Mouse (Mus musculus): Measurements from ENCODE around the gene Hemk1. TPM values are rescaled to one million over a fixed set of nuclear protein-coding genes. Genes with fewer than 3 reads are reported as not detected.

Gene Hemk1
- polyA plus RNA-seq, 1 experiment: 17.7 TPM

DNA sequence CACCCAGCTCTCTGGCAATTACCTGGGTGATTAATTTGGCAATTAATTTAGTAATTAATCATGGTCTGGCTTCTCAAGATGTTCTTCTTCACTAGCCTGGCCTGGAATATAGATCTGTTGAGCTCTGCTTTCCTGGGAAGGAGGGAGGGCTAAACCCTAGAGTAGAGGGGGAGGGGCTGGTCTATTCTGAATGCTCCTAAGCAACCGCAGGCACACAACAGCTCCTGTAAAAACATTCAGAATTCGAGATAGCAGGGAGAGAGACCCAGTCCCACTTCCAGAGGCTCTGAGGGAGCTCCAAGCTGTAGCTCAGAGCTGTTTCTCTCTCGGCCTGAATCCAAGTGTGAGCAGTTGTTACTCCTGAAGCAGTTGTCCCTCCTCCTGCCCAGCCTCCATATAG is 22.8 kb upstream of the Hemk1 start:
- Histone ChIP-seq H3K79me2 (ENCODE audit: control insufficient read depth, insufficient read depth) (no peaks in the 10 kb centered on the region), H3ac (ENCODE audit: control insufficient read depth, insufficient read length) (no peak overlapping the region), H3K36me3 (ENCODE audit: control insufficient read depth, insufficient read depth) (no peaks in the 10 kb centered on the region), H3K4me2 (ENCODE audit: low read depth) (no peak overlapping the region), H3K4me3 (no peak overlapping the region), H3K27me3 (ENCODE audit: control insufficient read depth, insufficient read depth, insufficient read length) (peaks cover 29% of the 10 kb centered on the region)
- no peak for TF ChIP-seq MYOG (IDR thresholded peaks at IDR 0.05; ENCODE audit: control insufficient read depth in 1 of 3, insufficient read depth in 1 of 3, insufficient read length in 2 of 3, low read depth in 2 of 3)
- no peak for TF ChIP-seq MYOD1 (IDR thresholded peaks at IDR 0.05; ENCODE audit: control insufficient read depth in 1 of 3, insufficient read length in 2 of 3, low read depth in 2 of 3)
- TF ChIP-seq USF1 (IDR thresholded peaks at IDR 0.05; ENCODE audit: low read depth): no peak
- no peak for TF ChIP-seq MAX (IDR thresholded peaks at IDR 0.05; ENCODE audit: low read depth)
- TF ChIP-seq SRF (IDR thresholded peaks at IDR 0.05; ENCODE audit: control insufficient read depth, insufficient read length, low read depth): no peak
- TF ChIP-seq CEBPB (IDR thresholded peaks at IDR 0.05; ENCODE audit: insufficient read depth, poor library complexity, severe bottlenecking): no peak
- no peak for TF ChIP-seq REST (IDR thresholded peaks at IDR 0.05; ENCODE audit: insufficient read depth, insufficient read length)

DNA sequence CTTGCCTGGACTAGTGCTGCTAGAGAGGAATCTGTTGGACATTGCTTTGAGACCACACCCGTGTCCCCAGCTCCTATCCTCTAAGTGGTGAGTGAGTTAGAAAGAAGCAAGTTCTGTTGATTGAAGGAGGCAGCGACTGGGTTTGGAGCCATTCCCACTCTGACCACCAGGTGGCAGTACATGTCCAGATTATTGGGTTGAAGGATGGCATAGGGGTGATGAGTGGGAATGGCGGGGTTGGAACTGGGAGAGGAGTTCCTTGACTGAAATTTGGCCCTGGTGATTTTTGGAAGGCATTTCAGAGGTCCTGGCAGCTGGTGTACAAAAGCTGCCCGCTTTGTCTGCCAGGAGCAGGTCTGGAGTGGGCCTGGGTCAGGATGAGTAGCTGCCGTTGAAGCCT is 19.5 kb upstream of the Hemk1 start:
- Histone ChIP-seq H3K79me2 (ENCODE audit: control insufficient read depth, insufficient read depth) (no peaks in the 10 kb centered on the region), H3K27me3 (ENCODE audit: control insufficient read depth, insufficient read depth, insufficient read length) (peaks cover 52% of the 10 kb centered on the region), H3K4me2 (ENCODE audit: low read depth) (no peak overlapping the region), H3ac (ENCODE audit: control insufficient read depth, insufficient read length) (no peak overlapping the region), H3K4me3 (no peak overlapping the region), H3K36me3 (ENCODE audit: control insufficient read depth, insufficient read depth) (no peaks in the 10 kb centered on the region)
- TF ChIP-seq POLR2A (IDR thresholded peaks at IDR 0.05; ENCODE audit: insufficient read length, low read depth): no peak
- TF ChIP-seq E2F4 (IDR thresholded peaks at IDR 0.05; ENCODE audit: insufficient read depth): no peak
- no peak for TF ChIP-seq SRF (IDR thresholded peaks at IDR 0.05; ENCODE audit: control insufficient read depth, insufficient read length, low read depth)
- TF ChIP-seq TCF3 (IDR thresholded peaks at IDR 0.05; ENCODE audit: insufficient read length, low read depth): no peak

DNA sequence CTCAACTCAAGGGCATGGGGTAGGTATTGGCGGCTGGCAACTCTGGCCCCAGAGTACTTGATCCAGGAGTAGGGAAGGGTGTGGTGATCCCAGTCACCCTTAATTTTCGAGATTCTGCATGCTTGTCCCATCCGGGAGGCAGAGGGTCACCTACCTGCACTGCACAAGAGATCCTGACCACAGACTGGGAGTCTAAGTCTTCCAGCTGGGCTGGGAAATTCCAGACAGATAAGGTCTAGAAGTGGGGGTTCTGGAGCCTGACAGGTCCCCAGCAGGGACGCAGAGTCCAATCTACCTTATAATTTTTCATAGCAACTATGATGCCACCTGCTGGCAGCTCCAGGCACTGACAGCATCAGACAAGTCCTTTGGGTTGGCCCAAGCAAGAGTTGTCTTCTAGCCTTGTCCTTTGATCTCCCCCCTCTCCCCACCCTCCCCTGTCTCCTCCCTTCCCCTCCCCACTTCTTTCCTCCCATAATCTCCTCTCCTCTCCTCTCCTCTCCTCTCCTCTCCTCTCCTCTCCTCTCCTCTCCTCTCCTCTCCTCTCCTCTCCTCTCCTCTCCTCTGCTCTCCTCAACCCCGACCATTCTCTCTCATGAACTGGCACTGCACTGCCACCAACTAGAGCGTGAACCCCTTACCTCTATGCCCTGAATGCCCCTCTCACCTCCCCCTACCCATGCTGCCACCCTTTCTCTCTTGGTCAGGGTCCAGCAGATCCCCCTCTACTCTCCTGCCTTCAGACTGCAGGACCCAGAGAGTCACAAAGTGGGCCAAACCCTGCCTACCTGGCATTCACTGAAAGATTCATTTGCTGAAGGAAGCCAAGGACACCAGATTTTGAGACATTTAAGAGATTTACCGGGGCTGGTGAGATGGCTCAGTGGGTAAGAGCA is 18.0 kb upstream of the Hemk1 start:
- no peak overlapping the region for H3K4me2 ChIP-seq (ENCODE audit: low read depth)
- no peak for TF ChIP-seq E2F4 (IDR thresholded peaks at IDR 0.05; ENCODE audit: insufficient read depth)
- TF ChIP-seq REST (IDR thresholded peaks at IDR 0.05; ENCODE audit: insufficient read depth, insufficient read length): no peak
- TF ChIP-seq TCF3 (IDR thresholded peaks at IDR 0.05; ENCODE audit: insufficient read length, low read depth): no peak

DNA sequence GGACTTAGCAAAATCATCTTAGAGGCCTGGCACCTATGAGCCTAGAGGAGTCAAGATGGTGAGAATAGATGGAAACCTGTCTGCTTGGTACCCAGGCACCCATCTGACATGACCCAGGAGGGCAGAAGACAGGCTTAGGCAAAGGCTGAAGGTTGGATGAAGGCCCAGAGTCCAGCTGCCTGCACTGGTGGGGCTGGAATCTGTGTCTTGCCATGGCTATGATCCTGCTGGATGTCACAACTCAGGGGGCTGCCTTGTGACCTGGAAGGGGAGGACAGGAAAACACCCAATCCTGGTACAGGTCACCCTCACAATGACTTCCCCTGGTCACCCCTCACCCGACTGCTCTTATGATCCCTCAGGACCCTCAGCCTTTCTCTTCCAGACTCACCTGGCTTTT is 16.7 kb upstream of the Hemk1 start:
- H3K79me2 ChIP-seq (ENCODE audit: control insufficient read depth, insufficient read depth): no peaks in the 10 kb centered on the region
- H3K4me3 ChIP-seq: no peak overlapping the region
- H3K36me3 ChIP-seq (ENCODE audit: control insufficient read depth, insufficient read depth): no peaks in the 10 kb centered on the region
- TF ChIP-seq REST (IDR thresholded peaks at IDR 0.05; ENCODE audit: insufficient read depth, insufficient read length): no peak
- TF ChIP-seq MAX (IDR thresholded peaks at IDR 0.05; ENCODE audit: low read depth): no peak
- no peak for TF ChIP-seq USF1 (IDR thresholded peaks at IDR 0.05; ENCODE audit: low read depth)
- TF ChIP-seq E2F4 (IDR thresholded peaks at IDR 0.05; ENCODE audit: insufficient read depth): no peak
- TF ChIP-seq CEBPB (IDR thresholded peaks at IDR 0.05; ENCODE audit: insufficient read depth, poor library complexity, severe bottlenecking): no peak
- peaks cover 54% of the 10 kb centered on the region for H3K27me3 ChIP-seq (ENCODE audit: control insufficient read depth, insufficient read depth, insufficient read length)
- H3ac ChIP-seq (ENCODE audit: control insufficient read depth, insufficient read length): no peak overlapping the region
- no peak overlapping the region for H3K4me2 ChIP-seq (ENCODE audit: low read depth)

More for the DNA sequence above, 18.0 kb upstream of the Hemk1 start:
- Histone ChIP-seq H3ac (ENCODE audit: control insufficient read depth, insufficient read length) (no peak overlapping the region), H3K27me3 (ENCODE audit: control insufficient read depth, insufficient read depth, insufficient read length) (peaks cover 48% of the 10 kb centered on the region), H3K4me3 (no peak overlapping the region), H3K36me3 (ENCODE audit: control insufficient read depth, insufficient read depth) (no peaks in the 10 kb centered on the region), H3K79me2 (ENCODE audit: control insufficient read depth, insufficient read depth) (no peaks in the 10 kb centered on the region)

DNA sequence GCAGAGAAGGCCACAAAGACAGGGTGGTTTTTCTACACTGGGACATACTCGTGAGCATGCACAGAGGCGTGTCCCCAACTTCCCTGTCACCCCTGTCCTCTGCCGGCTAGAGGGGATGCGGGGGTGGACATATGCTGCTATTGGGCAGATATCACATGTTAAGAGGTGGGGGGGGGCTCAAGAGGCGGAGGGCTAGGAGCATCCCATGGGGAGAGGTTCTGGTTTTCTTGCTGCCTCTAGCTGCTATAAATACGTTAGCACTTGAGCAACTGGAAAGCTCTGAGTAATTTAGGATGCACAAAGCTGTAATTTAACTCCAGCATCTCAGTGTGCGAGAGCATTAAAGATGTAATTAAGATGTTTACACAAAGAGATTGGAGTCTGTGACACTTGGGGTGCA is 11.2 kb upstream of the Hemk1 start:
- H3ac ChIP-seq (ENCODE audit: control insufficient read depth, insufficient read length): no peak overlapping the region
- peaks cover 64% of the 10 kb centered on the region for H3K27me3 ChIP-seq (ENCODE audit: control insufficient read depth, insufficient read depth, insufficient read length)
- H3K36me3 ChIP-seq (ENCODE audit: control insufficient read depth, insufficient read depth): no peaks in the 10 kb centered on the region
- H3K79me2 ChIP-seq (ENCODE audit: control insufficient read depth, insufficient read depth): no peaks in the 10 kb centered on the region
- H3K4me3 ChIP-seq: no peak overlapping the region
- H3K4me2 ChIP-seq (ENCODE audit: low read depth): no peak overlapping the region
- TF ChIP-seq SRF (IDR thresholded peaks at IDR 0.05; ENCODE audit: control insufficient read depth, insufficient read length, low read depth): no peak
- TF ChIP-seq E2F4 (IDR thresholded peaks at IDR 0.05; ENCODE audit: insufficient read depth): no peak
- no peak for TF ChIP-seq REST (IDR thresholded peaks at IDR 0.05; ENCODE audit: insufficient read depth, insufficient read length)
- no peak for TF ChIP-seq CEBPB (IDR thresholded peaks at IDR 0.05; ENCODE audit: insufficient read depth, poor library complexity, severe bottlenecking)

DNA sequence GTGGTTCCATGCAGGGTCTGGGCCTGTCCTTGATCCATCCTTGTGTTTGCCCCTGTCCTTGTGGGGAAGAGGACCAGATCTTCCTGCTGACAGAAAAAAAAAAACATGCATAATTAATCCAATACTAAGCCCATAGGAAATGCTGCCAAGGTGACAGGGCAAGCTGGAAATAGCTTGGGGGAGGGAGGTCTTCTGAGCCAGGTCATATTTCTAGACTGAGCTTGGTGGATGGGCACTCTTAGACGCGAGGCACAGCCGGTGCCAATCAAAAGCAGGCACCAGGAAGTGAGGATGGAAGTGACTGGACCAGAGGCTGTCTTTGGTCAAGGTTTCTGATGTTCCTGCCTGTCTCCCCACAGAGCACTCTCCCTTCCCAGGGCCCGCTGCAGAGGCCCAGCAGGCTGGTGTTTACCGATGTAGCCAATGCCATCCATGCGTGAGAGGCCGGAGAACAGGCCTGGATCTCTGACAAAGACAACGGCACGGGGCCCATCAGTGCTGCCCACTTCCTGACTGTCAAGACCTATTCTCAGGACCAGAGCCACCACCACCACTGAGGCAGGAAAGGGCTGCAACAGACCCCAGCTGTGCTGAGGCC is 9.5 kb upstream of the Hemk1 start:
- peaks cover 56% of the 10 kb centered on the region for H3K27me3 ChIP-seq (ENCODE audit: control insufficient read depth, insufficient read depth, insufficient read length)
- no peaks in the 10 kb centered on the region for H3K79me2 ChIP-seq (ENCODE audit: control insufficient read depth, insufficient read depth)
- H3K4me3 ChIP-seq: no peak overlapping the region
- no peak overlapping the region for H3K4me2 ChIP-seq (ENCODE audit: low read depth)
- no peak overlapping the region for H3ac ChIP-seq (ENCODE audit: control insufficient read depth, insufficient read length)
- no peak for TF ChIP-seq REST (IDR thresholded peaks at IDR 0.05; ENCODE audit: insufficient read depth, insufficient read length)
- TF ChIP-seq CEBPB (IDR thresholded peaks at IDR 0.05; ENCODE audit: insufficient read depth, poor library complexity, severe bottlenecking): no peak
- no peak for TF ChIP-seq SRF (IDR thresholded peaks at IDR 0.05; ENCODE audit: control insufficient read depth, insufficient read length, low read depth)
- TF ChIP-seq MYOD1 (IDR thresholded peaks at IDR 0.05; ENCODE audit: control insufficient read depth in 1 of 3, insufficient read length in 2 of 3, low read depth in 2 of 3): no peak
- no peak for TF ChIP-seq MAX (IDR thresholded peaks at IDR 0.05; ENCODE audit: low read depth)
- no peak for TF ChIP-seq TCF12 (IDR thresholded peaks at IDR 0.05; ENCODE audit: insufficient read depth, poor library complexity, severe bottlenecking)
- TF ChIP-seq USF1 (IDR thresholded peaks at IDR 0.05; ENCODE audit: low read depth): no peak
- TF ChIP-seq POLR2AphosphoS2 (IDR thresholded peaks at IDR 0.05; ENCODE audit: insufficient read length, low read depth): no peak
- H3K36me3 ChIP-seq (ENCODE audit: control insufficient read depth, insufficient read depth): no peaks in the 10 kb centered on the region
